Mouse (Mus musculus): ENCODE results near the gene Gm49354.
"Not testable (repeated sequence)": the region's sequence is repeated elsewhere in the genome, so short reads cannot be mapped to it uniquely, and the experiment has no call there.

The Gm49354 gene

GRCm38 (mm10) chr13:59769296-59770163 is 12.5 kb downstream of the Gm49354 start, which contains the start of gene Isca1:
TSS of gene Isca1 (minus strand) at chr13:59769810.
- peak; percentile 96 for ATAC-seq (ENCODE audit: insufficient number of reproducible peaks, low FRiP score, low TSS enrichment)

DNA sequence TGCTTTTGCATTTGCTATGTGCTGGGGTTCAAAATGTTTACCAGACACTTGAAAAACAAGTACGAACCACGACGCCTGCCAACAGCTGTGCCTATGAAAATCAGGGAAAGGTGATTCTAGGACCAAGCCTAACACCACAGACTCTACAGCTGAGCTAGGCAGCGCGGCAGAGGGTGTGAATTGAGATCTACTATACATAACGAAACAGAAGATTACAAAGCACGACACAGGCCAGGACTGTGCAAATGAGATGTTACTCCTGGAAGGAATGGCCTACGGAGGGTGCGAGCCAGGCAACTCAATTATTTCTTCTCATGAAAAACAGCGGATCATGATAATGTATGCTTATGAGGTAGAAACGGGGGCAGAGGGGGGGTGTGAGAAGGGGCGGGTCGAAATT is 13.5 kb downstream of the Gm49354 start:
- ATAC-seq (ENCODE audit: insufficient number of reproducible peaks, low FRiP score, low TSS enrichment), result no peak

DNA sequence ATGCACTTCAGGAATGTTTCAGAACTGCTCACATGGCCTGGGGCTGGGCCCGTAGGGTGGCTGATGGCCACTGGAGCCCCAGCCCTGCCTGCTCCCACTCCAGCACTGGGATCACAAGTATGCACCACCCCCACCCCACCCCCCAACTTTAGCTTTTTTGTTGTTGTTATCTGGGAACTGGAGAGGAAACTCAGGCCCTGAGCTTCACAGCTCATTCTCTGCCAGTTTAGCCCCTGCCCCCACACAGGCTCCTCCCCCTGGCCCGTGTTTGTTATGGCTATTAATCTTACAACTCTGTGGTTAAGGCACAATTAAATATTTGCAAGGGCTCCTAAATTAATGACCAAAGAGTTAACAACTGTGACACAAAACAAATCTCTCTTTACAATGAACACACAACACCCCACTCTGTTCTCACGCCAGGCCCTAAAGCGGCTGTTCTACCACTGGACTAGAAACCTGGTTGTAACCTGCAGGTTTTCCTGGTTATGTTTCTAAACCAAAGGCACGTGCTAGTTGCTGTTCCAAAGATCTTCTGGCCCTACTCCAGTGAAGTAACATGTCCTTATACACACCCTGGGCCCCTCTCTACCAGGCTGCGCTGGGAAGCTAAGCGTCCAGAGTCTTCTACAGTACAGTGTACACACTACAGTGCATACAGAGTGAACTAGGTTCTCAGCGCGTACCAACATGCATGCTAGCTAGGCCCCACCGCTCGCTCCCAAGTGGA is 15.1 kb downstream of the Gm49354 start:
- ATAC-seq (ENCODE audit: insufficient number of reproducible peaks, low FRiP score, low TSS enrichment), result no peak

DNA sequence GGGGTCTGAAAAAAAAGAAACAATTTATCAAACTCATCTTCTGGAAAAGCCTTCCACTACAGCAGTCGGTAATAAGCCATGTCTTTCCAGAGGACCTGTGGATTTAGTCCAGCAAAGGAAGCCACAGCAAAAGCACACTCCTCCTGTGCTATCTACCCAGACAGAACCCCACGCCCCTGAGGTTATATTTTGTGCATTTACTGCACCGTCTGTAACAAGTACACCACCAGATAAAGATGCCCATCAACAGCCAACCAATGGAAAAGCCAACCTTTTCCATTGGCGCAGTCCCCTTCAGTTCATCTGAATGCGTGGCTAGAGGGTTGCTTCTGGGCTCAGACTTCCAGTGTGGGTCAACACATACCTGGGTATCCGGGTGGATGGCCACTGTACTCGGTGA is 19.3 kb downstream of the Gm49354 start:
- no peak for ATAC-seq (ENCODE audit: insufficient number of reproducible peaks, low FRiP score, low TSS enrichment)

DNA sequence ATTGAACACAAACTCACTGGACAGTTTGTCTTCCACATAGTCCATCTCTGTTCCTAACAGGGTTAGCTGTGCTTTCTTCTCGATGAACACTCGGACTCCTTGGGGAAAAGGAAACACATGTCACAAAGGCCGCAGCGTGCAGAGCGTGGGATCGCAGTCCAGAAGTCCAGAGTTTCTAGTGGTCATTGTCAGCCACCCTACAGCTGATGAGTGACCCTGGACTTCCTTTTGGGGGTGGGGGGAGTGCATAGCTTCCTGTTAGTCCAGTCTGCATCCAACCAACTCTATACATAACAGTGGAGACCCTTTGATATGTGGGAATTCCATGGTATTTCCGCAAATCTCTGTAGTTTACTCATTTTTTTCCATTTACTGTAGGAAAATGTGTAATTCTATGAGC is 25.1 kb downstream of the Gm49354 start:
- no peak for ATAC-seq (ENCODE audit: insufficient number of reproducible peaks, low FRiP score, low TSS enrichment)

DNA sequence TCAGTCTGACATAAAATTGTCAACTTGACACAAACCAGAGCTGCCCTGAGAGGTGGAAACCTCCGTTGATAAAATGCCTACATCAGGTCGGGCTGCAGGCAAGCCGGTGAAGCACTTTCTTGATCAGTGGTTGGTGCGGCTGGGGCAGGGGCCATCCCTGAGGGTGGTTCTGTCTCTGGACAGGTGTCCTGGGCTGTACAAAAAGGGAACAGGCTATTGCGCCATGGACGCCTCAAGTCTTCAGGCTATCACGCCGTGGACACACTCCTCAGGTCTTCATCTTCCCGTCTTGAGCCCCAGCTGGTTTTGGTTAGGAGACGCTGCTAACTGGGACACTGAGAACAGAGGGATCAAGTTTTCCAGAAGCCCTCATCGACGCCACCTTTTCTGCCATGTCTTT is 31.7 kb downstream of the Gm49354 start:
- ATAC-seq (ENCODE audit: insufficient number of reproducible peaks, low FRiP score, low TSS enrichment), result no peak

GRCm38 (mm10) chr13:59746711-59747110 is 35.3 kb downstream of the Gm49354 start, which contains the start of gene 1700014D04Rik:
TSS of gene 1700014D04Rik (minus strand) at chr13:59746752.
- ATAC-seq (ENCODE audit: insufficient number of reproducible peaks, low FRiP score, low TSS enrichment), result no peak

DNA sequence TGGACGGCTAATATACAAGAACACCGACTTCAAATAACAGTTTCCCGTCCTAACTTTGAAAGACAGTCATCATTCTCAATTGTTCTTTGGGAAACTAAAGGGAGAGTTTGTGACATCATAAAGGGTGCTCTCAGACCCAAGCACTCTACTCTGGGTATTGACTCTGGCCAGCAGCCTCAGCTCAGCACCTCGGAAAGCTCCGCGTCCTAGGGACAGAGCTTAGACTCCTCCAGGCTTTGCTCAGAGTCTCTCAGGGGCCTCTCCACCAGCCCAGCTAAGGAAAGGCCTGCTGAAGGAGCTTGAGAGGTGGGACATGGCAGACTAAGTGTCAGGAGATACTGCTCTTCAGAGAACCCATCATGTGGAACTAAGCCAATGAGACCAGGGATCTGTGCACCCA is 35.9 kb downstream of the Gm49354 start:
- no peak for ATAC-seq (ENCODE audit: insufficient number of reproducible peaks, low FRiP score, low TSS enrichment)

DNA sequence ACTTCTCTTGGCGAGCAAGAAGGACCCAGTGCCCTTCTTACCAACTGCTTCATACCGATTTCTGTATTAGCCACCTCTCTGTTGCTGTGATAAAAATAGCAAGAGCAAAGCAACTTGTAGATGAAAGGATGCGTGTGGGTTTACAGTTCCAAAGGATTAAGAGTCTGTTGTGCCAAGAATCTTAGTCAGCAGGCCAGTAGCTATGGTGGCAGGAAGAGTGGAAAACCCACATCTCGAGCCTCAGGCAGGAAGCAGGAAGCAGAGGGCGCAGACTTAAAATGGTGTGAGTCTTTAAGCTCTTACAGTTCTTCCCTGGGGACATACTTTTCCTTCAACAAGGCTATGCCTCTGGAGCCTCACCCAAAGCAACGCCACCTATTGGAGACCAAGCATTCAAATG is 36.6 kb downstream of the Gm49354 start:
- ATAC-seq (ENCODE audit: insufficient number of reproducible peaks, low FRiP score, low TSS enrichment), result no peak

GRCm38 (mm10) chr13:59741697-59742096 is 40.3 kb downstream of the Gm49354 start:
- ATAC-seq (ENCODE audit: insufficient number of reproducible peaks, low FRiP score, low TSS enrichment), result no peak

DNA sequence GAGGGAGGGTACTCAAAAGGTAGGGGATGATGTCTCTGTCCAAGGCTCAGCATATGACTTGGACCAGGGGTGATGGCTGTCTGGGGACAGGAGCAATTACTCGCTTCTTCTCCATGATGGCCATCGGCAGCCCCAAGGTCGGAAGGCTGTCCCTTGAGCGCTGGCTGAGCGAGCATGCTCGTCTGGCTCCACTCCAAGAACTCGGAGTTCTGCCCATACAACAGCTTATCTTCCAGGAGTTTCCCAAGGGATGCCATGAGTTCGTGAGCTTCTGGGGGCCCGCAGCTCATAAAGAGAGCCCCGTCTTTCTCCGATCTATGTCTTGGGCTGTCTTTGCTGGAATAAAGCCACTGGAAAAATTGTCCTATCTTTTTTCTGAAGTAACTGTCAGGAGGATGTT is 40.9 kb downstream of the Gm49354 start:
- no peak for ATAC-seq (ENCODE audit: insufficient number of reproducible peaks, low FRiP score, low TSS enrichment)

DNA sequence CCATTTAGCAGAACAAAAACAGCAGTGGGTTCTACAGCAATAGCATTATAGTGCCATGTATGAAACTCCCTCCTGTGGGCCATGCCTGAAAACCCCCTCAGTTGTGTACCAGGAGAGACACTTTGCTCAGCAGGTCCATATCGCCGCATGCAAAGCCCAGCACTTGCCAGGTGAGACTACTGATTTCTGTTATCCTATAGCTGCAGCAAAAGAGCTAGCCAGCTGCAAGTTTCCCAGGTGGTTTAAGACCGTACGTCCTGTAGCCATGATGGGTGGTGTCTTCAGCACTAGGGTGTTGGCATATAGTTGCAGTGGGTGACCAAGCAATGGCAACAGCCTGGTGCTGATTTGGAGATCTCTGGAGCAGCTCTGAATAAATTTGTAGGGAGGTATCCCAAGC is 42.6 kb downstream of the Gm49354 start:
- no peak for ATAC-seq (ENCODE audit: insufficient number of reproducible peaks, low FRiP score, low TSS enrichment)

DNA sequence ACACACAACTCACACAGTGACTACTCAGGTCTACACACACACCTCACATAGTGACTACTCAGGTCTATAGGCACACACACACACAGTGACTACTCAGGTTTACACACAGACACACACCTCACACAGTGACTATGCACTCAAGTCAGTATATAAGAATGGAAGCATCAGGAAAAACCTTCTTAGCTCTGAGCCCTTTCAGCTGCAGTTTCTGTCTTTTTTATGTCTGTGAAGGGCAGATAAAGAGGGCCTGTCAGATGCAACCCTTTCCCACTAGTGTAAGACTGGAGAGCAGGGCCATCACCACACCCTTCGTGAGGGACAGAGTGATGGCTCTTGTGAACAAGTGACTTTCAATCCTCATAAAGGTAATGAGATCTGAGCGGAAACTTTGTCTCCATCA is 43.6 kb downstream of the Gm49354 start:
- no peak for ATAC-seq (ENCODE audit: insufficient number of reproducible peaks, low FRiP score, low TSS enrichment)

DNA sequence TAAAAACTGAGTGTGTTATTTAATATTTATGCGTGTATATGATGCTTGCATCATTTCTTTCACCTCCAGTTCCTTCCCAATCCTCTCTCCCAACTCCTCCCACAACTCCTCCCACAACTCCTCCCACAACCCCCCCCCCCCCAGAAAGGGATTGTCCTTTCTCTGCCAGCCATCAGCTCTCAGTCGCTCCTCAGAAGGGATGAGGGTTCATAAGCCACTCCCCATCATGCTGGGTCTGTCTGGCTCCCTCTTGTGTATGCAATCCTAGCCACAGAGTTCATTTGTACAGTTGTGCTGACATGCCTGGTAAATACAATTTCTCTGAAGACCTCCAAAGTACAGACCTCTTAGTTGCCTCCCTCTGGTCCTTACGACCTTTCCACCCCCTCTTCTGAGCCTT is 46.9 kb downstream of the Gm49354 start:
- no peak for ATAC-seq (ENCODE audit: insufficient number of reproducible peaks, low FRiP score, low TSS enrichment)

- ATAC-seq (ENCODE audit: insufficient number of reproducible peaks, low FRiP score, low TSS enrichment), result not testable (repeated sequence)
These were observed 47.7 kb downstream of the Gm49354 start for GRCm38 (mm10) chr13:59734347-59734746.

DNA sequence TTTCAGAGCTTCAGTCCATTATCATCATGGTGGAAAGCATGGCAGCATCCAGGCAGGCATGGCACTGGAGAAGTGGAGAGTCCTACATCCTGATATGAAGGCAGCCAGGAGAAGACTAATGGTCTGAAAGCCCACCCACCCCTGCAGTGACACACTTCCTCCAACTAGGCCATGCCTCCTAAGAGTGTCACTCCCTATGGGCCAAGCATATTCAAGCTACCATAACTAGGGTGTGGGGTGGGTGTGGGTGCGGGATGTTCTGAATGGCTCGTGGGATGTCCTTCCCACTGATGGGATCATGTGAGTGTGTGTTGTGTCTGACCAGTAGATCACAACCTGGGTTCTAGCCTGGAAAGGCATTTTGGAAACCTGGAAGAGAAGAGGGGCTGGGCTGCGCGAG is 48.1 kb downstream of the Gm49354 start:
- ATAC-seq (ENCODE audit: insufficient number of reproducible peaks, low FRiP score, low TSS enrichment), result no peak

- no peak for ATAC-seq (ENCODE audit: insufficient number of reproducible peaks, low FRiP score, low TSS enrichment)
These were observed 50.4 kb downstream of the Gm49354 start, which contains the start of gene Spata31d1d for GRCm38 (mm10) chr13:59731652-59732051. TSS of gene Spata31d1d (minus strand) at chr13:59731752.

GRCm38 (mm10) chr13:59728378-59729093 is 53.5 kb downstream of the Gm49354 start:
- peak; percentile 88 for ATAC-seq (ENCODE audit: insufficient number of reproducible peaks, low FRiP score, low TSS enrichment)

- ATAC-seq (ENCODE audit: insufficient number of reproducible peaks, low FRiP score, low TSS enrichment), result no peak
These were observed 55.7 kb downstream of the Gm49354 start for GRCm38 (mm10) chr13:59726139-59726867.

GRCm38 (mm10) chr13:59722089-59722488 is 60.0 kb downstream of the Gm49354 start:
- not testable (repeated sequence) for ATAC-seq (ENCODE audit: insufficient number of reproducible peaks, low FRiP score, low TSS enrichment)

All from cerebellum, adult (tissue).